Mouse (Mus musculus): ENCODE results near the gene Lmbrd1. TPM values are rescaled to one million over a fixed set of nuclear protein-coding genes. Genes with fewer than 3 reads are reported as not detected.

Gene Lmbrd1
- polyA plus RNA-seq (2014; fragmentation: Illumina TruSeq; extraction: RNeasy Lipid Tissue Mini Kit (QIAGEN cat#74804); ENCODE audit: low read depth, low replicate concordance), result 98.7 TPM

GRCm38 (mm10) chr1:24678205-24678917 lies at the start of gene Lmbrd1:
Gene Lmbrd1, plus strand, starts transcription at chr1:24678630.

Other genes starting within 250 kb of the Lmbrd1 start
- gene Col19a1, start 91.2 kb upstream of the Lmbrd1 start, polyA plus RNA-seq (2014; fragmentation: Illumina TruSeq; extraction: RNeasy Lipid Tissue Mini Kit (QIAGEN cat#74804); ENCODE audit: low read depth, low replicate concordance), result 0.06 TPM

All from sigmoid colon, adult 10 weeks (tissue).